Mouse (Mus musculus): ENCODE data around the gene Vmn1r91.
"Not testable (repeated sequence)": the region's sequence is repeated elsewhere in the genome, so short reads cannot be mapped to it uniquely, and the experiment has no call there.

Gene Vmn1r91

DNA sequence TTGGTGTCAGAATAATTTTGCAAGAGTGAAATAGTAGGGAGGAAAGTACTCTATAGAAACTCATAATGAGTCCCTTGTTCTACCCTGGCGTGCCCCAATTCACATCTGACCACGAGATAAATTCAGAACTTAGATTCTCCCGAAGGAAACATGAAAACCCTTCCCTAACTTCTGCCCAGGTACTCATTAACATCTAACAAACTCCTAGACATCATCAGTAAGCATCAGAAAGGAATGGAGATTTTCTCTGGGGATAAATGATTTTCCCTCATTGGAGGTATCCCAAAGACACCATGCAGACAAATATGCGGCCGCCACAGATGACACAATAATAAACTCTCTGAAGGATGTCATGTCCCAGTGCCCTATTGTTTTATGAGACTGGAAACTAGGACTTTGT is at the start of gene Vmn1r91:
Gene Vmn1r91 (plus strand): TSS at position 301 of the 400 bp plus-strand sequence.
- in situ Hi-C loops (cut with MboI, MseI) = not testable (repeated sequence)

DNA sequence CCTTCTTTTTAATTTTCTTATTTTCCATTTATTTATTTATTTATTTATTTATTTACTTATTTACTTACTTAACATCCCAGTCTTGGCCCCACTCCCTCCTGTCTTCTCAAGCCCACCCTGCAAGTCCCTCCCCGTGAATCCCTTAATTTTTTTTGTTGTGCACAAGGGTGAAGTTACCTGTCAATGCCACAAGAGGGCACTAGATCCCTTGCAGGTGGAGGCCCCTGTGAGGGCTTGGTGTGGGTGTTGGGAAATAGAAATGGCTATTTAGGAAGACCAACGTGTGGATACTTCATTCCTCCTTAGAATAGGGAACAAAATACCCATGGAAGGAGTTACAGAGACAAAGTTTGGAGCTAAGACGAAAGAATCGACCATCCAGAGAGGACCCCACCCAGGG is 35.4 kb upstream of the Vmn1r91 start:
- in situ Hi-C loops (cut with MboI, MseI) = loop anchor here (10.0 to 25.0 kb wide), 4 partner anchors 111 to 1648 kb away; partner anchors contain the start of gene Vmn1r132 (in 1 of the 2)

DNA sequence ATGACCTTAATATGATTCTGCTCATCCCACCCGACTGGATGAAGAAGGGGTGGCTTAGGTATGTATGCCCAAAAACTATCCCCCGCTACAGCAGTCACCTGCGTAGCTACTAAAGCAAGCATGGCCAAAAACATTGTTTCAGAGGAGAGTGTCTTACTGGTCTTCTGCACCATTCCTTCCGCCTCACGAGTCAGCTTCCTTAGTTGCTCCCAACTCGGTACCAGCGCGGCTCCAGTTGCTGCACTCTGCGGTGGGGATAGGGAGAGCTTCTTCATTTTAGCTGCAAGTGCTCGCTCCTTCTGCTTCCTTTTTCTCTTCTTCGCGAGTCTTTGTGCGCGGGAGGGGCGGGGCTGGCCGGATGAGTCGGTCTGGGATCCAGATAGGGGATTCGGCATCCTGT is 21.4 kb upstream of the Vmn1r91 start:
- in situ Hi-C loops (cut with MboI, MseI) = not testable (repeated sequence)

DNA sequence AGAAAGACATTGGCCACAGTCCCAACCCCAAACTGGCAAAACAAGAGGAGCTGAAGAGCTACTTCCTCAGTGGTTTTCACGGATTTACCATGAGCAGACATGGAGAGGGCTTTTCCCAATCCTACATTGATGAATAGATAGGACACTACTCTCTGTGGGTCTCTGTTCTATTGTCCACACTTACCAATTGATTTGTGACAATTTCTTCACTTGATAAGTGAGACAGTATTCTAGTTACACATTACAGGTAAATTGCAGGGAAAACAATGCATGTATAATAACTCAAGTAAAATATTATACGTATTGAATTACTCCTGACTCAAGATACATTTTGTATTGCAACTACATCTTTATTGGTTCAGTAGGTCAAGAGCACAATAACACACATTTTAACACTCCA is 23.0 kb downstream of the Vmn1r91 start, which contains the start of gene Gm16442:
Gene Gm16442 (minus strand): TSS at position 101 of the 400 bp plus-strand sequence.
- in situ Hi-C loops (cut with MboI, MseI) = loop anchor here in 1 of 2 experiments (10.0 kb wide), 1 partner anchor 662 kb away; the partner anchor contains the start of gene Vmn1r113

- in situ Hi-C loops (cut with MboI, MseI) = loop anchor here (5.0 to 25.0 kb wide), 2 partner anchors 648 to 1993 kb away; partner anchors contain the start of genes Gm10666 (in 2 of the 2) and Vmn1r113 (in 1 of the 2)
These were observed 39.5 kb downstream of the Vmn1r91 start, which contains the start of gene Vmn1r93 for GRCm38 (mm10) chr7:20138988-20139387. Gene Vmn1r93, minus strand, starts transcription at chr7:20139088.
